Mouse (Mus musculus) hindbrain, embryonic 15.5 days (tissue): ENCODE results near the gene Usp49. TPM values are rescaled to one million over a fixed set of nuclear protein-coding genes. Genes with fewer than 3 reads are reported as not detected.

Experiments
- ATAC-seq: fragments of 200-750 bp; cut with Nextera tagmentation; 2 replicates; pipeline ENCODE4 v1.8.0; 2017; ENCODE audit warnings: low read depth, moderate number of reproducible peaks, moderate TSS enrichment; ENCODE audit not compliant: low FRiP score
- H3K27ac ChIP-seq: fragments of 300-500 bp; sonication (generic); replicated peaks from 2 replicates; pipeline ENCODE4 v1.5.1; 2015; ENCODE audit warnings: mild to moderate bottlenecking, inconsistent platforms
- H3K27me3 ChIP-seq: fragments of 300-500 bp; sonication (generic); 2 replicates; pipeline ENCODE4 v1.6.1; 2015; ENCODE audit warnings: control low read depth, inconsistent platforms
- H3K36me3 ChIP-seq: fragments of 300-500 bp; sonication (generic); 2 replicates; pipeline ENCODE4 v1.6.1; 2015; ENCODE audit warnings: control low read depth, inconsistent platforms
- H3K4me1 ChIP-seq: fragments of 300-500 bp; sonication (generic); replicated peaks from 2 replicates; pipeline ENCODE4 v1.6.1; 2015; ENCODE audit warnings: control low read depth, inconsistent platforms
- H3K4me2 ChIP-seq: fragments of 300-500 bp; sonication (generic); 2 replicates; pipeline ENCODE4 v1.6.1; 2015; ENCODE audit warnings: moderate library complexity, mild to moderate bottlenecking, inconsistent platforms
- H3K4me3 ChIP-seq: fragments of 300-500 bp; sonication (generic); 2 replicates; pipeline ENCODE4 v1.5.1; 2015; ENCODE audit warnings: mild to moderate bottlenecking, inconsistent platforms
- H3K9ac ChIP-seq: fragments of 300-500 bp; sonication (generic); 2 replicates; pipeline ENCODE4 v1.6.1; 2015; ENCODE audit warnings: inconsistent platforms
- H3K9me3 ChIP-seq: fragments of 300-500 bp; sonication (generic); 2 replicates; pipeline ENCODE4 v1.6.1; 2016; ENCODE audit warnings: control low read depth, inconsistent platforms
- WGBS: fragments of 180-500 bp; shearing (Covaris S2); methylation state at CpG from one replicate; pipeline ENCODE4 v1.1.7; 2015; 5-methylcytosine and 5-hydroxymethylcytosine counted together
- polyA plus RNA-seq: library from polyadenylated mRNA; unstranded; fragments of >200 nt; fragmentation: Nextera tagmentation; extraction: Ambion mirVana; gene quantifications from 2 replicates; pipeline ENCODE4 v1.2.1, GENCODE M21; 2015

Gene Usp49
- polyA plus RNA-seq, 1 experiment from 2014 or later = 8.2 TPM

DNA sequence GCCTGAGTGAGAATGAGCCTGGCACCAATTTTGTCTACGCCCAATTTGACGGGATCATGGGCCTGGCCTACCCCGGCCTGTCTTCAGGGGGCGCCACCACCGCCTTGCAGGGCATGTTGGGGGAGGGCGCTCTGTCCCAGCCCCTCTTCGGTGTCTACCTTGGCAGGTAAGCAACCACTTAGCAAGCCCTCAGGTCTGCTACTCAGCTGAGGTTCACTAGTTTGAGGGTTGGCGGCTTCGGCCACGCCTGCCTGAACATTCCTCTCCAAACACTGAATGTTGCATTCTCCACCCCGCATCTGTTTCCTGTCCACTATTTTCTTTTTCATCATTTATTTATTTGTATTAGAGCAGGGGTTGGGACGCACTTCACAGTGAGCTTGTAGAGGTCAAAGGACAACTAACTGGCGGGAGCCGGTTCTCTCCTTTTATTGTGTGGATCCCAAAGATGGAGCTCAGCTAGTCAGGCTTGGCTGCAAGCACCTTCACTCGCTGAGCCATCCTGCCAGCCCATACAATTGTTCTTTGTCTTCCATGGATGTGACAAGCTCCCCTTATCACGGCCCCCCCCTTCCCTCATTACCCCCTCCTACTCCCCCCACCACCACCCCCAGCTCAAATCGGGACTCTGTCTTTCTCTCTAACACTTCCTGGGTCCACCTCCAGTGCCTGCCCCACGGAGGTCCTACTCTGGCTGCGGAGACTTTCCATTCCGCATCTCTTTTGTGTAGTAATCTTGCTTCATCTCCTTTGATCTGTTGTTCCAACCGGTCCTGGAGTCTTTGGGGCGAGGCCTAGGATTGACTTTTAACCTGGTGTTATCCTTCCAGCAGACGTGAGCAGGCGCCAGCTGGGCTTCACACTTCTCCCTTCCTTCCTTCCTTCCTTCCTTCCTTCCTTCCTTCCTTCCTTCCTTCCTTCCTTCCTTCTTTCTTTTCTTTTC, 100.4 kb downstream of the Usp49 start:
- ATAC-seq = no peak
- 56% methylated on average over 24 of the region's 24 CpGs for WGBS
- H3K27ac ChIP-seq = no peak overlapping the region
- no peak overlapping the region for H3K4me2 ChIP-seq
- H3K27me3 ChIP-seq = no peaks in the 10 kb centered on the region
- no peak overlapping the region for H3K9ac ChIP-seq
- no peaks in the 10 kb centered on the region for H3K4me1 ChIP-seq
- H3K4me3 ChIP-seq = no peak overlapping the region
- no peaks in the 10 kb centered on the region for H3K36me3 ChIP-seq
- H3K9me3 ChIP-seq = no peaks in the 10 kb centered on the region

DNA sequence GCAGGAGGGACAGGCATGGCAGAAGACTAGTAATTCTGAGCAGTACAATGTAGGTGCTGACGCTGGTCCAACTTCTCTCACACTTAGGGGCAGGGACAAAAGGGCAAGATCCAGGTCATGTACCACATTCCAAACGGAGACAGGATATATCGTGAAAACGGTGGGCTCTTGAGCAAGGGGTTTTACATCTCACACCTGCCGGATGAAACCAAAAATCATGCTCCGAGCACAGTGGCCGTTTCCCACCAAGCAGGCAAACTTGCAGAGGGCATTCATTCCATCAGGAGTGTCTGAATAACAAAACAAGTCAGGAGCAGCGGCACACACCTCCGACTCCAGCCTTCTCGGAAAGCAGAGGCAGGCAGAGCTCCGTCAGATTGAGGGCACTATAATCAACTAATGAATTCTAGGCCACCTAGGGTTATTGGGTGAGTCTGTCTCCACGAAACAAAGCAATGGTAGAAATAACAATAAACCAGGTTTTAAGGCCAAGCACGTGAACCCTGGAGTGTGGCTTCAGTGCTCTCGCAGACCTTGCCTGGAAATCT, 105.1 kb downstream of the Usp49 start:
- Histone ChIP-seq H3K9me3 (no peaks in the 10 kb centered on the region), H3K4me1 (peaks cover 27% of the 10 kb centered on the region), H3K27ac (no peak overlapping the region), H3K4me2 (no peak overlapping the region), H3K4me3 (no peak overlapping the region), H3K27me3 (peaks cover 19% of the 10 kb centered on the region), H3K36me3 (no peaks in the 10 kb centered on the region), H3K9ac (no peak overlapping the region)
- 73% methylated on average over 14 of the region's 14 CpGs for WGBS
- ATAC-seq = no peak

Other genes starting within 250 kb of the Usp49 start
- gene Guca1b, start 245.3 kb upstream of the Usp49 start, polyA plus RNA-seq = 0.62 and 0.67 TPM in 2 replicates
- 0.56 and 0.70 TPM in 2 replicates for gene Guca1a, start 230.1 kb upstream of the Usp49 start, polyA plus RNA-seq
- 0.10 and 0.47 TPM in 2 replicates for gene AI661453, start 194.1 kb upstream of the Usp49 start, polyA plus RNA-seq
- gene 1700001C19Rik, start 193.3 kb upstream of the Usp49 start, polyA plus RNA-seq = 0.47 and 0.74 TPM in 2 replicates
- gene Taf8, start 128.4 kb upstream of the Usp49 start, polyA plus RNA-seq = 21.0 and 22.5 TPM in 2 replicates
- gene Ccnd3, start 125.6 kb upstream of the Usp49 start, polyA plus RNA-seq = 88.8 and 91.0 TPM in 2 replicates
- gene Bysl, start 19.2 kb upstream of the Usp49 start, polyA plus RNA-seq = 33.9 and 37.5 TPM in 2 replicates
- gene Med20, start 19.1 kb upstream of the Usp49 start, polyA plus RNA-seq = 41.2 and 43.9 TPM in 2 replicates
- 2.0 and 2.5 TPM in 2 replicates for gene Gm20517, start 19.1 kb upstream of the Usp49 start, polyA plus RNA-seq
- 277 and 288 TPM in 2 replicates for gene Tomm6, start 57.7 kb downstream of the Usp49 start, polyA plus RNA-seq
- gene Frs3, start 58.3 kb downstream of the Usp49 start, polyA plus RNA-seq = 49.3 and 52.2 TPM in 2 replicates
- 1.2 and 1.5 TPM in 2 replicates for gene Gm21981, start 63.8 kb downstream of the Usp49 start, polyA plus RNA-seq
- gene Prickle4, start 64.0 kb downstream of the Usp49 start, polyA plus RNA-seq = 1.3 and 1.6 TPM in 2 replicates
- 0.16 TPM in 1 of 2 replicates, not detected in the other for gene Pgc, start 96.2 kb downstream of the Usp49 start, polyA plus RNA-seq
- gene Tfeb, start 106.3 kb downstream of the Usp49 start, polyA plus RNA-seq = 3.6 and 4.2 TPM in 2 replicates
- gene Mdfi, start 204.0 kb downstream of the Usp49 start, polyA plus RNA-seq = 4.0 and 4.2 TPM in 2 replicates